Mouse (Mus musculus): ENCODE data around the gene Pitpnm3. TPM values are rescaled to one million over a fixed set of nuclear protein-coding genes. Genes with fewer than 3 reads are reported as not detected.

The Pitpnm3 gene
- polyA plus RNA-seq, 1 experiment, result 55.9 TPM

DNA sequence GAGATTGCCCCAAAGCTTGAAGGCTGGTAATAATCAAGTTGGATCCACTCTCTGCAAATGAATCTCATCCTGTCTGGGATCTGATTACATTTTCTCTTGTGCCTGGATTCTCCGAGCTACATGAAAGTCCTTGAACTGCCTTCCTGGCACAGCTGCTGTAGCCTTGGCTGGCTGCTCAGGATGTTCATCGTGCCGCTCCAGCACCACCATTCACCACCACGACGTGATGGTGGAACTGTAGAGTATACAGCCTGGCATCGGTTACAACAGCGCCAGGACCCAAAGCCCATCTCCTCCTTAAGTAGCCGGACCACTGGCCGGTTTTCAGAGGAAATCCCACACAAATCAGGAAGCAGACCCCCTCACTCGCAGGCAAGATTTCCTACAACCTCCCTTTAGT is 2.5 kb downstream of the Pitpnm3 start:
- WGBS, result 41% methylated on average over 10 of the region's 10 CpGs
- DNase-seq, result peak; percentile 26 to 32
- H3K4me3 ChIP-seq (replicated peaks; ENCODE audit: insufficient read depth, low read depth, low read length), result no peak overlapping the region
- no peaks in the 10 kb centered on the region for H3K27me3 ChIP-seq (ENCODE audit: control insufficient read depth, insufficient read depth, low read length)
- no peak for TF ChIP-seq CTCF (IDR thresholded peaks at IDR 0.05; ENCODE audit: borderline replicate concordance, insufficient read depth, low read depth, low read length)
- TF ChIP-seq POLR2A (IDR thresholded peaks at IDR 0.05; ENCODE audit: borderline replicate concordance, insufficient read depth, low read length), result no peak
- H3K4me1 ChIP-seq (ENCODE audit: control insufficient read depth, insufficient read depth, low read length), result peaks cover 47% of the 10 kb centered on the region
- peak overlapping the region; percentile 43; the same call in 1 of the 2 replicates for H3K27ac ChIP-seq (ENCODE audit: insufficient read depth, low read length)

DNA sequence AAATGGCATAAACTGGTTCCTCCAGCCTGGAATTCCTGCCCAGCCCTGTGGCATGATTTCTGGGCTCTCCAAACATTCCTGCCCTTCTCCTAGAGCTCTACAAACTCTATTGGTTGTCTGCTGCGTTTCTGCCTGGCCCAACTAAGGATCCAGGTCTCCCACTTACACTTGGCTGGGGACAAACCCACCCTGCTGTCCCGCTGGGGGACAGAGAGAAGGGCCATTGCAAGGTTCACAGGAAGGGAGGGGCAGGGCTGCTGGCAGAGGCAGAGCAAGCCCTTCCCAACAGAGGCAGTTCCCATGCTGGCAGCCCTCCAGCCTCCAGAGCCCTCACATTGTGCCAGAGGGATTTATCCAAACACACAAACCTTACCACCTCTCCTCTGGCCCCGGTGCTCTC is 3.3 kb downstream of the Pitpnm3 start:
- TF ChIP-seq CTCF (IDR thresholded peaks at IDR 0.05; ENCODE audit: borderline replicate concordance, insufficient read depth, low read depth, low read length) (no peak), POLR2A (IDR thresholded peaks at IDR 0.05; ENCODE audit: borderline replicate concordance, insufficient read depth, low read length) (no peak)
- no peaks in the 10 kb centered on the region for H3K27me3 ChIP-seq (ENCODE audit: control insufficient read depth, insufficient read depth, low read length)
- peak; percentile 85 to 86 for DNase-seq
- H3K27ac ChIP-seq (ENCODE audit: insufficient read depth, low read length), result peak overlapping the region; percentile 46
- WGBS, result 1% methylated on average over 3 of the region's 3 CpGs
- no peak overlapping the region for H3K4me3 ChIP-seq (replicated peaks; ENCODE audit: insufficient read depth, low read depth, low read length)
- H3K4me1 ChIP-seq (ENCODE audit: control insufficient read depth, insufficient read depth, low read length), result peaks cover 54% of the 10 kb centered on the region

DNA sequence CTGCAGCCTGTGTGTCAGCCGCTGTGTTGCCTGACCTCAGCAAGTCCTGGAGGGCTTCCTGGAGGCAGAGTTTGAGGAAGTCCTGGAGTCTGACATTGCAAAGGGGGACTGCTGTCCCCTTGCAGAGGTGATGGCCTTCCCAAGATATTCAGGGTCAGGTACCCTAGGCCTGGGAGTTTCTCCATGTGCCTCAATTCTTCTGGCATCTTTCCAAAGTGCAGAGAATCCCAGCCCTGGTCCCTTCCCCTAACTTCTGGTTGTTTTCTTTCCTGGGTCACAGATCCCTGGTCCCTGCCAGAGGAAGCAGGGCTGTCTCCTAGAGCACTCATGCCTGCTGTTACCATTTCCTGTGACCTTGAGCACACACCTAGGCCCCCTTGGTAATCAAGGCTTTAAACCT is 3.9 kb downstream of the Pitpnm3 start:
- H3K27ac ChIP-seq (ENCODE audit: insufficient read depth, low read length), result peak overlapping the region; percentile 46; the same call in 1 of the 2 replicates
- DNase-seq, result no peak
- H3K4me3 ChIP-seq (replicated peaks; ENCODE audit: insufficient read depth, low read depth, low read length), result no peak overlapping the region
- H3K27me3 ChIP-seq (ENCODE audit: control insufficient read depth, insufficient read depth, low read length), result no peaks in the 10 kb centered on the region
- TF ChIP-seq CTCF (IDR thresholded peaks at IDR 0.05; ENCODE audit: borderline replicate concordance, insufficient read depth, low read depth, low read length), result no peak
- peaks cover 60% of the 10 kb centered on the region for H3K4me1 ChIP-seq (ENCODE audit: control insufficient read depth, insufficient read depth, low read length)
- 100% methylated on average over 1 of the region's 1 CpGs for WGBS

DNA sequence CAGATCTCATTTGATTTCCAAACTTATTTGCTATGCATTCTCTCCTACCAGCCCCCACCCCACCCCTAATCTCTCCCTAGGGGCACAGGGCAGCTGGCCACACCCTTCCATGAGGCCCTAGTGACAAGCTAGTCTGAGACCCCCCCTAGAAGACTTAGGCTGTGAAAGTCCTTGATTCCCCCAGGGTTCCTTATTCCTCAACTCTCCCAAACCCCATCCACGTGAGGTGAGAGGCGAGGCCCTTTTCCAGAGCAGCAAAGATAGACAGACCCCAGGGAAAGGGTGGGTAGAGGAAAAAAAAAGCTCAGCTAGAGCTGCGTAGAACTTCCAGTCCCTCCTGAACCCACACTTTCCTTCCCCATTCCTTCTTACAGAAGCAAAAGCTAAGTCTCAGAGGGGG is 4.7 kb downstream of the Pitpnm3 start:
- H3K27ac ChIP-seq (ENCODE audit: insufficient read depth, low read length), result no peak overlapping the region
- no peaks in the 10 kb centered on the region for H3K27me3 ChIP-seq (ENCODE audit: control insufficient read depth, insufficient read depth, low read length)
- peaks cover 68% of the 10 kb centered on the region for H3K4me1 ChIP-seq (ENCODE audit: control insufficient read depth, insufficient read depth, low read length)
- 88% methylated on average over 3 of the region's 3 CpGs for WGBS
- no peak for TF ChIP-seq CTCF (IDR thresholded peaks at IDR 0.05; ENCODE audit: borderline replicate concordance, insufficient read depth, low read depth, low read length)
- no peak for TF ChIP-seq POLR2A (IDR thresholded peaks at IDR 0.05; ENCODE audit: borderline replicate concordance, insufficient read depth, low read length)
- DNase-seq, result no peak
- H3K4me3 ChIP-seq (replicated peaks; ENCODE audit: insufficient read depth, low read depth, low read length), result no peak overlapping the region

DNA sequence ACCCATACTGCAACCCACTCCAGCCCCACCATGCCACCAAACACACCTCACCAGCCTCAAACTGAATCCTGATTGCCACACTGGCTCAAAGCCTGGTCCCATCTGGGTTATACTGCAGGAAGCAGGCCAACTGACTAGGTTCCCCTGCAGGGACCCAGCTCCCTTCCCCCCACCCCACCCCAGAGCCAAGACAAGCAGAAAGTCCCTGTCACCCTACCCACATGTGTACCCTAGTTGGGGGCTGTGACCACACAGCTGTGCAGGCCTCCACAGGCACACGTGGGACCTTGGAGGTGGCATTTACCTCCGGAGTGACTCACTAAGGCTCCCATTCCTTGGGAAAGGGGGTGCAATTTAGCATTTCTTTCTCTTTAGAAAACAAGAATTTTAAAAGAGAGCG is 5.1 kb downstream of the Pitpnm3 start:
- no peaks in the 10 kb centered on the region for H3K27me3 ChIP-seq (ENCODE audit: control insufficient read depth, insufficient read depth, low read length)
- DNase-seq, result no peak
- H3K4me1 ChIP-seq (ENCODE audit: control insufficient read depth, insufficient read depth, low read length), result peaks cover 72% of the 10 kb centered on the region
- H3K4me3 ChIP-seq (replicated peaks; ENCODE audit: insufficient read depth, low read depth, low read length), result no peak overlapping the region
- 40% methylated on average over 3 of the region's 3 CpGs for WGBS
- TF ChIP-seq CTCF (IDR thresholded peaks at IDR 0.05; ENCODE audit: borderline replicate concordance, insufficient read depth, low read depth, low read length) (no peak), POLR2A (IDR thresholded peaks at IDR 0.05; ENCODE audit: borderline replicate concordance, insufficient read depth, low read length) (no peak)
- peak overlapping the region; percentile 85 for H3K27ac ChIP-seq (ENCODE audit: insufficient read depth, low read length)

DNA sequence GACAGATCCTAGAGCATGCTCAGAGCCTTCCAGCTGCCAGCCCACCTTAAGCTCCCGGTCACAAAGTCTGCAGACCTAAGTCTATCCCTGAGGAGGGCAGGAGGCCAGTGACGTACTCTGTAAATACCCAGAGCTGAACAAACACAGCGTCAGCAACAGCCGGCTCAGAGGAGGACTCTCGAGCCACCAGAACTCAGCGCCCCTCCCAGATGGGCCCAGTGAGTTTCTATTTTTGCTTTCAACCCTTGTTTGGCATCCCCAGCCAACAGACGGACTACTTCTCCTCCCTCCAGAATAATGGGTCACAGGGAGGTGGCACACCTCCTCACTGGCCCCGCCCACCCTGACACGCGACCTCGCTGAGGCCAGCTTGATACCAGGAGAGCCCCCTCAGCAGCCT is 5.6 kb downstream of the Pitpnm3 start:
- Histone ChIP-seq H3K4me3 (replicated peaks; ENCODE audit: insufficient read depth, low read depth, low read length) (peak overlapping the region; percentile 30), H3K27ac (ENCODE audit: insufficient read depth, low read length) (peak overlapping the region; percentile 85), H3K27me3 (ENCODE audit: control insufficient read depth, insufficient read depth, low read length) (no peaks in the 10 kb centered on the region), H3K4me1 (ENCODE audit: control insufficient read depth, insufficient read depth, low read length) (peaks cover 76% of the 10 kb centered on the region)
- 8% methylated on average over 11 of the region's 11 CpGs for WGBS
- peak; percentile 79 to 89 for DNase-seq
- no peak for TF ChIP-seq CTCF (IDR thresholded peaks at IDR 0.05; ENCODE audit: borderline replicate concordance, insufficient read depth, low read depth, low read length)
- TF ChIP-seq POLR2A (IDR thresholded peaks at IDR 0.05; ENCODE audit: borderline replicate concordance, insufficient read depth, low read length), result peak; percentile 15; the same call in 1 of the 2 replicates

DNA sequence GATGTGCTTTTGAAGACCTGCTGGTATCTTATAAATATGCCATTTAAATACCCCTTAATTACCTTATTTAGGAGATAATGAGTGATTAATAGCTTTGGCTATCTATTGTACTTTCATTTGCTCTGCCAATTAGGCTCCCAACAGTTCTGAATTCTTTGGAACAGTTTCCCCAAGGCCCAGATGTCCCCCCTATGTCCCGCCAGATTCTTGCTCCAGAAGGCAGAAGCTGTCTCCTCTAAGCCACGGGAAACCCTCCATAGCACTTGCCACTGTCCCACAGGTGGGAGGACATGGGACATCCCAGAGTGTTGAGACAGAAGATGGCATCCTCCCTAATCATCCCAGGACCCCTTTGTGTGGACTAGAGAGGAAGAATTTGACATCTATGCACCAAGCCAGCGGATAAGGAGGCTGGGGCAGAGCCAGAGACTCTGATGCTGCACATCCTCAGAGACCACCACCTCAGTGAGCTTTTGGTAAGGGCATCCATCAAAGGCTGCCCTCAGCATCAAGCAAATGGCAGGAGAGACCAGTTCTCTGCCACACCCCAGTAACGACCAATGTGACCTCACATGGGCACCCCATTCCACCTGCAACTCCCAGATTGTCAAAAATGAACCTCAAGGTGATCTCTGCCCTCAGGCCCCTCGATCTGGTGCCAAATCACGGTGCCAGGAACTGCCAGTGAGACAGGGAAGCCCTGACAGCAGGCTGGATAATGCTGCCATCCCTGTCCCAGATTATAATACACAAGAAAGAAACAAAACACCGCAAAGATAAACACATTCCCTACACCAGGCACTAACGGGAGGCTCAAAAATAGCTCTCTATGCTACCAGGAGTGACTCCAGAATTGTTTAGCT is 6.3 kb downstream of the Pitpnm3 start:
- Histone ChIP-seq H3K27me3 (ENCODE audit: control insufficient read depth, insufficient read depth, low read length) (no peaks in the 10 kb centered on the region), H3K27ac (ENCODE audit: insufficient read depth, low read length) (peak overlapping the region; percentile 85), H3K4me3 (replicated peaks; ENCODE audit: insufficient read depth, low read depth, low read length) (peak overlapping the region; percentile 30), H3K4me1 (ENCODE audit: control insufficient read depth, insufficient read depth, low read length) (peaks cover 75% of the 10 kb centered on the region)
- no peak for TF ChIP-seq POLR2A (IDR thresholded peaks at IDR 0.05; ENCODE audit: borderline replicate concordance, insufficient read depth, low read length)
- no peak for TF ChIP-seq CTCF (IDR thresholded peaks at IDR 0.05; ENCODE audit: borderline replicate concordance, insufficient read depth, low read depth, low read length)
- peak; percentile 55 to 58 for DNase-seq
- WGBS, result 25% methylated on average over 8 of the region's 8 CpGs

Measured in cerebellum, adult 2 months (tissue).